Mouse (Mus musculus): ENCODE measurements around the gene Habp2.

Gene Habp2

GRCm38 (mm10) chr19:56286866-56287265 is at the start of gene Habp2:
TSS of gene Habp2 (plus strand) at chr19:56287137.
- in situ Hi-C loops (cut with MboI; ENCODE audit: low sequenced_read_pairs), result no loop called here

GRCm38 (mm10) chr19:56238501-56238900 is 48.4 kb upstream of the Habp2 start:
- in situ Hi-C loops (cut with MboI; ENCODE audit: low sequenced_read_pairs), result no loop called here

GRCm38 (mm10) chr19:56245201-56245600 is 41.7 kb upstream of the Habp2 start:
- in situ Hi-C loops (cut with MboI; ENCODE audit: low sequenced_read_pairs), result no loop called here

- in situ Hi-C loops (cut with MboI; ENCODE audit: low sequenced_read_pairs), result no loop called here
These were observed 34.1 kb upstream of the Habp2 start for GRCm38 (mm10) chr19:56252815-56253214.

DNA sequence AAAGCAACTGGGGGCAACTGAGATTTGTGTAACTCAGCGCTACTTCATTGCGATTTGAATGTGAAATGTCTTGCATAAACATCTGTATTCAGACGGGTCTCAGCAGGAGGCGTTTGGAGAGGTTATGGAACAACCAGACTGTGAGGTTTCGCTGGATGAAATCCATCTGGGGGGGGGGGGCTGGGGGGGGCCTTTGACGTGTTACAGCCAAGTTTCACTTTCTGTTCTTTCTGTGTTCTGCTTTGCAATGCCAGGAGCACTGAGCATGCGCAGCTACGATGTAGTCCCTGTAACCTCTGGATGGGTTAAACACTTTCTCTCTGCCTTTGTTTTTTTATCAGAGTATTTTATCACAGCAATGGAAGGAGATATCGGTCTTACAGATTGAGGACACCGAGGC is 33.7 kb upstream of the Habp2 start:
- in situ Hi-C loops (cut with MboI; ENCODE audit: low sequenced_read_pairs), result no loop called here

- in situ Hi-C loops (cut with MboI; ENCODE audit: low sequenced_read_pairs), result no loop called here
These were observed 32.2 kb upstream of the Habp2 start for GRCm38 (mm10) chr19:56254751-56255150.

GRCm38 (mm10) chr19:56255506-56255905 is 31.4 kb upstream of the Habp2 start:
- in situ Hi-C loops (cut with MboI; ENCODE audit: low sequenced_read_pairs), result no loop called here

- in situ Hi-C loops (cut with MboI; ENCODE audit: low sequenced_read_pairs), result no loop called here
These were observed 30.7 kb upstream of the Habp2 start for GRCm38 (mm10) chr19:56256235-56256634.

- in situ Hi-C loops (cut with MboI; ENCODE audit: low sequenced_read_pairs), result no loop called here
These were observed 30.2 kb upstream of the Habp2 start for GRCm38 (mm10) chr19:56256741-56257140.

- in situ Hi-C loops (cut with MboI; ENCODE audit: low sequenced_read_pairs), result no loop called here
These were observed 23.2 kb upstream of the Habp2 start for GRCm38 (mm10) chr19:56263696-56264095.

DNA sequence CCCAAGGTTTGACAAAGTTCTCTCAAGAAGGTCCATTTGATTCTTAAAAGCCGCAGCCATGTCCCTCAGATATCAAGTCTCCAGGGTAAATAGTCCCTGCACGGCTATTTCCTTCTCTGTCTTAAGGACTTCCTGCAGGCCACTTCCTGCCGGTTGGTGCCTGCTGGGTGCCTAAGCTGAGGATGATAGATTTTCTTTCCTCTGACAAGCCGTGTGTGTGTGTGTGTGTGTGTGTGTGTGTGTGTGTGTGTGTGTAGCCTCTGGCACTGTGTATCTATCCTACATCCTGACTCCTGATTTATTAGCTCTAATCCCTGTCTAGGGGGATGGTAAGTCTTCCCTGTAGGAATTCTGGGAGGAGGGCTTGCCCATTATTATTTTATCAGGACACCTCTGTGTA is 22.8 kb upstream of the Habp2 start:
- in situ Hi-C loops (cut with MboI; ENCODE audit: low sequenced_read_pairs), result no loop called here

DNA sequence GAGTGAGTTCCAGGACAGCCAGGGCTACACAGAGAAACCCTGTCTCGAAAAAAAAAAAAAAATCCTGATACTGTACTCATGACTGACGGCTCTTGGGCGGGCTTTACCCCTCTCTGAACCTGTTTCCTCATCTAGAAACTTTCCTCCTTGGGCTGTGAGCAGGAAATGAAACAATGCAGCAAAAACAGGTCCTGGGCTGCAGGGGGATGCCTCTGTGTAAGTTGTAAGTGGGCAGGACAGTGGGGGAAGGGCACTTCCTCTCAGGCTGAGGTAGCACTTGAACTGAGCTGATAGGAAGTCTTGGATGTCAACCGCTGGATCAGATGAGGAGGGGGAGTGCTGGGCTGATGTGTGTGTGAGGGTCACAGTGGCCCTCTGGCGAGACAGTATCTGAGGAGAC is 21.8 kb upstream of the Habp2 start:
- in situ Hi-C loops (cut with MboI; ENCODE audit: low sequenced_read_pairs), result no loop called here

GRCm38 (mm10) chr19:56272081-56272480 is 14.9 kb upstream of the Habp2 start:
- in situ Hi-C loops (cut with MboI; ENCODE audit: low sequenced_read_pairs), result no loop called here

GRCm38 (mm10) chr19:56277140-56277804 is 9.7 kb upstream of the Habp2 start:
- in situ Hi-C loops (cut with MboI; ENCODE audit: low sequenced_read_pairs), result no loop called here

- in situ Hi-C loops (cut with MboI; ENCODE audit: low sequenced_read_pairs), result no loop called here
These were observed 9.0 kb upstream of the Habp2 start for GRCm38 (mm10) chr19:56277951-56278350.

DNA sequence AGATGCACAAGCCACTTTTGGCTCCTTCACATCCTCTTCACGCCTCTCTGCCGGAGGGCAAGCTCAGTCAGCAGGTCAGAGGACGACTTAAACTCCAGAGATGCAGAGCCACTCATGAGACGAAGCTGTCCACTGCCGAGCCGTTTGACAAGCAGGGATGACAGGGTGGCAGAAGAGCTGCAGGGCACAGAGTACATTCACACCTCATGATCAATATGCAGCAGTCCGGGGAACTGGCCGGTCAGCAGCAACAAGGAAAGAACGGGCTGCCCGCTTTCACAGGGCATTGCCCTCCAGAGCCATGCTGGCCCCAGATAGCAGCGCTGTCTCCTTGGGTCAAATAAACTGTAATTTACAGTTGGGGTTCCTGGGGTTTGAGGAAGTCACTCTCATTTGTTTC is 8.6 kb upstream of the Habp2 start:
- in situ Hi-C loops (cut with MboI; ENCODE audit: low sequenced_read_pairs), result no loop called here

DNA sequence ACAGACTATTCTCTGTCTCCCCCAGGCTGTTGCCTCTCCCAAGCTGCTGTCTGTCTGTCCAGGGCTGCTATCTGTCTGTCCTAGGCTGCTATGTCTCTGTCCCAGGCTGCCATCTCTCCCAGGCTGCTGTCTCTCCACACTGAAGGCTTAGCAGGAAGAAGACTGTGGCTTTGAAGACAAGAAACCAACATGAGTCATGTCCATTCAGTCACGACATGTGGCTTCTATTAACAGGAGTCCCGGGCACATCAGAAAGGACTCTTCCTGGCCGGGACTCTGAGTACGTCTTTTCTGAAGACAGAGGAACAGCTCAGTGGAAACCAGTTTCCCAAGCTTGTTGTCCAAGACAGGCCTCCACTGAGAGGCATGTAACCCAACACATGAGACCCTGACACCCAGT is 1.7 kb upstream of the Habp2 start:
- in situ Hi-C loops (cut with MboI; ENCODE audit: low sequenced_read_pairs), result no loop called here

DNA sequence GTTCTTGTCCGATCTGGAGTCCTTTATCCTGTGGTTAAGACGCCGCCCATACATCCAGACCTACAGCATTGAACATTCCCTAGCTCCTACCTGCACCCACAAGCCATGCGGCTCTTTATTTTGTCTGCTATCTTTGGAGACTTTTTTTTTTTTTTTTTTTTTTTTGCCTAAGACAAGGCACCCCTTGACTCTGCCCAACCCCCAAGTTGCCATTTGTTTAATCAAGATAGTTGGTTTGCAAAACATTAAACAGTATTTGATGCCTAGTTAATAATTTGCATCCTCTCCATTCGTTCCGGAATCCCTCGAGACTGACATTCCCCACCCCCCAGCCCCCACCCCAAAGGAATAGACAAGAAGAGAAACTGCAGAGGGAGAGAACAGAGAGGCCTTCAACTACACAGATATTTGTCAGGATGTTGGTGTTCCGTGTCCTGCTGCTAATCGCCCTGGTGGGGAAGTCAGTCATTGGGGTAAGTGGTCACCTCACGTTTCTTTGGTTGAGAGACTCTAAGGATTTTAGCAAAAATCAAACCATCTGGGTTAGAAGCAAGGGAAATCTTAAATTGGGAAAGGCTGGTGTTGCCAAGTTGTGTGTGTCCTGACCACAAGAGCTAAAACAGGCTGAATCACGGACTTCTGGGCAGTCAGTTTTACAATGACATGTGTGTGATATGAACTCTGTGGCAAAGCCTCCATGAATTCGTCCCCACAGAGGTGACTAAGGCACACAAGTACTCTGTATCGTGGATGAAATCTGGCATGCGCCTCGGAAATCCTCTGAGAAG is 837 bp downstream of the Habp2 start:
- in situ Hi-C loops (cut with MboI; ENCODE audit: low sequenced_read_pairs), result no loop called here

- in situ Hi-C loops (cut with MboI; ENCODE audit: low sequenced_read_pairs), result no loop called here
These were observed 1.5 kb downstream of the Habp2 start for GRCm38 (mm10) chr19:56288436-56288835.

- in situ Hi-C loops (cut with MboI; ENCODE audit: low sequenced_read_pairs), result no loop called here
These were observed 2.7 kb downstream of the Habp2 start for GRCm38 (mm10) chr19:56289642-56290041.

DNA sequence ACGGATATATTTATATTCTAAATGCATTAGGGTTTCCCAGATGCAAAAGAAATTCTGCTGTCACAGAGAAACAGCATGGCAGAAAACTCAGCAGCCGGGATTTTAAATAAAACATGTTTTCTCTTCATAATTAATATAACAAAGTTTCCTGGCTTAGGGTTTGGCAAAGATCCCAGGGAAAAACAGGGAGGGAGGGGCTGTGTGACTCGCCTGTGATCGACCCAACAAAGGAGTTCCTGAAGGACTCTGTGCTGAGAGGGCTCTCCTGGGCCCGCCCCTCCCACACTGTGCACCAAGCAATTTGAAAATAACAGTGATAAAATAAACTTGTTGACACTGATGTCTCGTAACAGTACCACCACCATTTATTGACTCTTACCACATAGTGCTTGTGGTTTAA is 5.0 kb downstream of the Habp2 start:
- in situ Hi-C loops (cut with MboI; ENCODE audit: low sequenced_read_pairs), result no loop called here

DNA sequence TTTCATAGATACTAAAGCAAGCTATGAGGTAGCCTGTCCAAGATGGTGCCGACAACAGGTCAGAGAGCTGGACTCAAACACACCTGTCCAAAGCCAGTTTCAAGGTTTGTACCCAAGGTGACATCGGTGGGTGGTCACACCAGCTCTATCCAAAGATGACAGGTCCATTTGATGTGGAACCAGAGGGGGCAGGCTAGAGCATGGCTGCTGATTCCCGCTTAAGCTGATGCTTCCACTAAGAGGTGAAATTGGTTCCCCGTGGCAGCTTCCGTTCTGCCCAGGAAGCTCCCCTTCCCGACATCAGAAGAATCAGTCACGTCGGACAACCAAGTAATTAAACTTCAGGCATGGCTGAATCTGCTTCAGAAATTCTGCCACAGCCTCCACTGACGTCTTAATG is 5.4 kb downstream of the Habp2 start:
- in situ Hi-C loops (cut with MboI; ENCODE audit: low sequenced_read_pairs), result no loop called here
